Mouse (Mus musculus) stomach, postnatal 0 days (tissue): ENCODE results near the gene Lgals4.

Experiments used
- CTCF ChIP-seq: IDR thresholded peaks from 2 replicates; pipeline ENCODE4 v1.5.1; 2016; ENCODE audit warnings: antibody characterized with exemption, low read depth, mild to moderate bottlenecking, moderate library complexity
- EP300 ChIP-seq: optimal IDR thresholded peaks from 2 replicates; pipeline ENCODE3; 2016; ENCODE audit warnings: antibody characterized with exemption

- no peak for TF ChIP-seq CTCF
- no peak for TF ChIP-seq EP300
Observed at GRCm38 (mm10) chr7:28808957-28809393, 24.7 kb upstream of the Lgals4 start.
